Mouse (Mus musculus): ENCODE measurements around the gene Sec11a.

- TF ChIP-seq CTCF (IDR thresholded peaks at IDR 0.05; ENCODE audit: borderline replicate concordance, extremely low read depth, insufficient read depth, insufficient read length) (no peak), POLR2A (IDR thresholded peaks at IDR 0.05; ENCODE audit: borderline replicate concordance, extremely low read depth, insufficient read depth, insufficient read length, poor library complexity, severe bottlenecking) (peak; percentile 79; the same call in 1 of the 2 replicates)
These were observed 46.6 kb downstream of the Sec11a start, which contains the start of gene Wdr73 for GRCm38 (mm10) chr7:80900944-80901501.

Data from brain, embryonic 14.5 days (tissue).